Mouse (Mus musculus): Measurements from ENCODE around the gene Gm11060.

Gene Gm11060

DNA sequence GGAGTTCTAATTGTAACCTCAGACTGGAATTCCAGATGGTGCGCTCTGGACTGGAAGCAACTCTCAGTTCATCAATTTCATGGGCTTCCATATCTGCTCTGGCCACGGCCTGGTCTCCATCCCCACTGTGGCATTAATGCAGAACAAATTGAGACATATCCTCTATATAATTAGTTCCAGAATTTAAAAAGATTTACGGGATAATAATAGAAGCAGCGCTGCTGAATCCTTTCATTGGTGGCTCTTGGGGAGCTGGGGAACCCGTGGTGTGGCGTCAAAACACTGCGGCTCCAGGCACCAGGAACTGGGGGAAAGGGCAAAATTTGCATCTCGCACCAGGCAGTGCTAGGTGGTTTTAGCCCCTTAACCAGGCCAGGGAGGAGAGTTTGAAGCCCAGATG lies 30.4 kb downstream of the Gm11060 start:
- no peak for DNase-seq

DNA sequence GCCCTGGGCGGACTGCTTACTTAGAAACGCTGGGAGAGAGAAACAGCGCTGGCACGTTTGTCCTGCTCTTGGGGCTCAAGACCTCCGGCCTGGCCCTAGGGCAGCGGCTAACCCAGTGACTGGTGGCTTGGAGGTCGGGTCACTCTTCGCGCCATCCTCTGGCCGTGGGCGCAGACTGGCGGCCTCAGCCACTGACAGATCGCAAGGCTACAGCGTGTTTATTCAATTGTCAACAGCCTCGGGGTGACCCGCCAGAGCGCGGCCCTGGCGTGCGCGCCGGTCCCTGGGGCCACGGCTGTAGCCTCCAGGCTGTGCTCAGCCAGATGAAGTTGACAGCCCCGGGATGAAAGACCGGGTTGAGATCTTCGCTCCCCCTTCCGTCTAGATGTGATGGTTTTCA lies 31.1 kb downstream of the Gm11060 start:
- DNase-seq: no peak

DNA sequence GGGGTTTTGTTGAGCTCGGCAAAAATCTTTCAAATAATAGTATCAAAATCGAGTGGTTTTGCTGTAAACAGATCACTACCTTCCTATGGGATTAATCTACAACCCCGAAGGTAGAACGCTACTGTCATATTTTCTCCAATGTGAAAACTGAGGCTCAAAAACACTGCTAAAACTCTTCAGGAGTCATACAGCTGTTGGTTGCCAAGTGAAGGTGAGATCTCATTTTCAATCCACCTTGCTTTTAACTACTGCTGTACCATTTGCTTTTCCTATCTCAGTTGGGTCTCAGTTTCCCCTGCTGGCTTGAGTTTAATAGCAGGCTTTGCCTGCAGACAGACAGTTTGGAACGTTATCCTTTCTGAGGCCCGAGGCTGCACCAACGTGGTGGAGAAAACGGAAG lies 31.6 kb downstream of the Gm11060 start:
- DNase-seq: no peak

DNA sequence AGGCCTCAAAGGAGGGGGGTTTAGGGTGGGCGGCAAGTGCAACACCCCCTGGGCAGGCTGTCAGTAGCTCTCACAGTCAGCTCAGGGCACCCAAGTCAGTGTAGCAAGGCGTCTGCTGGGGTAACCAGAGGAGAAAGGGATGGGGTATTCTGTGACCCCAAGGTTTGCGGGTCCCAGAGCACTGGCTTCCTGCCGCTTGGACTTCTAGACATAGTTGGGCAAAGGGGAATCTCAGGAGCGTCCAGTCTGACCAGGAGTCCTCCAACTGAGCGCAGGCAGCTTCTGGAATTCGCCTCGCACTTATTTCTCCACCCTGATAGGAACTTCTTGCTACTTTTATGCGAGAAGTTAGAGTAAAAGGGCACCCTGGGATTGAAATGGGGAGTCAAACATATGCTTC lies 32.1 kb downstream of the Gm11060 start:
- DNase-seq: no peak

DNA sequence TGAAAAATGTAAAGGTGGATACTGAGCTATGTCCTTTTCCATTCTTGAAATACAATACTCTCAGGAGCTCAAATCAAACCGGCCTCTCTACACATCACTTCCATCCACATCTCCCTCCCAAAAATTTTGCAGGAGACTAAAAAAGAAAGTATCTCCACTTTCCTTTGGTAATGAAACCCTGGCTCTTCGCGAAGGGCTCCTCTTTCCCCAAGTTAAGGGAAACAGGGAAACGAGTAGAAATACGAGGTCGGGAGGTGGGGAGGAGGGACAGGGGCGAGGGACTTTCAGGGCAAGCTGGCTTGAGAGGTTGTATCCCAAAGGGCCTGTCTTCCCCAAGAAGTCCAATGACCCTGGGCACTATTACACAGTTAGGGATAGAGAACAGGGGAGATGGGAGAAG lies 32.6 kb downstream of the Gm11060 start:
- DNase-seq: no peak

DNA sequence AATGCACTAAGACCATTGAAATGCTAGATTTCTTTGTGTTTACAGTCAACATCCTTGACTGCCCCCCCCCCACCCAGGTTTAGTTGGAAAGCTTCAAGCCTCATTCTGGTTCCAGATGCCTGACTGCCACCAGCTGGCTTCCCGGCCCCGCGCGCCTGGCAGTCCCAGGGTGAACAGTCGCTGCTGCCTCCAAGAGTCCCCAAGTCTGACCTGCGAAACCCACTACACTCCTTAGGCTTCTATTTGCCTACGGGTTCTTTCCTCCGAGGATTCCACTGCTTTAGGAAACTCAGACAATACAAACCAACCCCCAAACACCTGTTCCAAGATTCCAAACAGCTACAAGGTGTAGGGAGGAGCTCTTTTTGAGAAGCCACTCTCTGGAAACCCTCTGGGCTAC lies 33.4 kb downstream of the Gm11060 start:
- no peak for DNase-seq

DNA sequence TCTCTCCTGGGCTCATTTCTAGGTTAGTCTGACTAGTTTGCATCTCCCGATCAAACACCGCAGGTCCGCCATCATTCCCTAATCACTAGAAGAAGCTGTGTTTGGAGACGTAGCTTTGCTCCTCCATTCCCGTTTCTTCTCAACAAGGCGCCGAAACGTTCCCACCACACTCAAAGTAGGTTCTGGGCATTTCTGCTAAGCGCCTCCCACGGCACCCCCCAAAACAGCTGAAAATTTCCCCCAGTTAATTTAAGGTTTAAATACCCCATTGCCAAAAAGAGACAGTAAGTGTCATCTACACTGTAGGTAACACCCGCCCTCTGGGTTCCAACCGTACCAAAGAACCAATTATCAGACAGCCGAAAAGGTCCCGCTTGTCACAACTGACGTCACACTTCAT lies 33.8 kb downstream of the Gm11060 start:
- no peak for DNase-seq

DNA sequence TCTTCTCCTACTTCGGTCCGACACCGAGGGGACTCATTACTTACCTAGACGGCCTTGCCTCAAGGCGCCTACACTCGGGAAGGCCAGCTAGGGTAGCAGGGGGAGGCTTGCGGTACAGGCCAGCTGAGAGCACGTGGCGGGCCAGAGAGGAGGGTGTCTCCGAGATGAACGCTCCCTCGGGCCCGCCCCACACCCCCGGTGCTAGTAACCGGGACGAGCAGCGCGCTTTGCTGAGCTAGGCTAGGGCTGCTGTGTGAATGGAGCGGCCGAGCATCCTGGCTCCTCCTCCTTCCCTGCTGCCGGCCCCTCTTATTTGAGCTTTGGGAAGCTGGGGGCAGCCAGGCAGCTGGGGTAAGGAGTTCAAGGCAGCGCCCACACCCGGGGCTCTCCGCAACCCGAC lies 34.5 kb downstream of the Gm11060 start, which contains the start of gene Wt1:
Wt1 (plus strand) TSS at position 251 of the 400 bp plus-strand sequence.
- peak; percentile 52 to 53 for DNase-seq

DNA sequence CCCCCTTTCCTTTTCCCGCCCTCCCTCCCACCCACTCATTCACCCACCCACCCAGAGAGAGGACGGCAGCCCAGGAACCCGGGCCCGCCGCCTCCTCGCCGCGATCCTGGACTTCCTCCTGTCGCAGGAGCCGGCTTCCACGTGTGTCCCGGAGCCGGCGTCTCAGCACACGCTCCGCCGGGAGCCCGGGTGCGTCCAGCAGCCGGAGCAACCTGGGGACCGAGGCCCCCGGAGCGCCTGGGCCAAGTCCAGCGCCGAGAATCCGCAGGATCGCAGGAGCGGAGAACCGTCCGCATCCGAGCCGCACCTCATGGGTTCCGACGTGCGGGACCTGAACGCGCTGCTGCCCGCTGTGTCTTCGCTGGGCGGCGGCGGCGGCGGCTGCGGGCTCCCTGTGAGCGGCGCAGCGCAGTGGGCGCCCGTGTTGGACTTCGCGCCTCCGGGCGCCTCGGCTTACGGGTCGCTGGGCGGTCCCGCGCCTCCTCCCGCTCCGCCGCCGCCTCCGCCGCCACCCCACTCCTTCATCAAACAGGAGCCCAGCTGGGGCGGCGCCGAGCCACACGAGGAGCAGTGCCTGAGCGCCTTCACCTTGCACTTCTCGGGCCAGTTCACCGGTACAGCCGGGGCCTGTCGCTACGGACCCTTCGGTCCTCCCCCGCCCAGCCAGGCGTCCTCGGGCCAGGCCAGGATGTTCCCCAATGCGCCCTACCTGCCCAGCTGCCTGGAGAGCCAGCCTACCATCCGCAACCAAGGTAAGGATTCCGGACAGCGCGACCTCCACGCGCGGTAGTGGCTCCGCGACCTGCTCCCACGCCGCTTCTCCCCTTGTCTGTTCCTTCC lies 35.1 kb downstream of the Gm11060 start:
- DNase-seq: peak; percentile 39 to 62

DNA sequence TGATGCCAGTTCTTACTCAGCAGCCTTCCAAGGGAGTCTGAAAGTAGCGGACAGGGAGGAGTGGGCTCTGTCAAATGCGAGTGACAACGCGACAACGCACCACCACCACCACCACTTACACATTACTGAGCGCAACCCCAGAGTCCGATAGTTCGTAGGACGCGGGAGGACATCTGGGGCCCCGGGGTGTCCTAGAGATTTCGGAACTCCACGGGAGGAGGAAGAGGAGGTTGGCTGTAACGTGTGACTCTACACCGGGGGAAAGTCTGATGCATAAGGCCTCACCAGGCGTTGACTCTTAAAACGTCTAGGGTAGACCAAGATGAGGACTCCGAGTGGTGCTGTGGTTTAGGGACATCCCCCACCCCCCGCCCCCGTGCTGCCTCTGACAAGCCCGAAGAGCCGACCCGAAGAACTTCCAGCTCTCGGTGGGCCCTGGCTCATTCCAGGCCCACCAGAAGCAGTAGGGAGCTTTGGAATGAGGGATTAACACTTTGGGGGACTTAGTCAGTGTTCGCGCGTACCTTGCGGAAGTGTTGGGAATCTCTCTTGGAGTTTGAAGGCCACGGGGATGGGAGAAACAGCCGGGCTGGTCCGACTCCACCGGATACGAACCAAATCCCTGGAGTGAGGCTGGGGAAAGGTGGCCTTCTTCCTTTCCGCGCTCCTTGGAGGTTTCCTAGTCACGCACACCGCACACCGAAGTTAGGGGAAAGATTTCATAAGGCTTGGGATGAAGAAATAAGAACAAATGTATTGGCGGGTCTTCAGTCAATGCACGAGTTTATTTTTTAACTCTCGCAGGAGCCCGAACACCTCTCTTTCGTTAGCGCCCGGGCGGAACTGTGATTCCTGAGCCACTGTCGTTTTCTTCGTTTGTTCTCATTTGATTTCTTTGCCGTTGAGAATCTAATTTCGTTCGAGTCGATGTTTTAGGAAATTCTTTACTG lies 36.0 kb downstream of the Gm11060 start:
- DNase-seq: no peak

DNA sequence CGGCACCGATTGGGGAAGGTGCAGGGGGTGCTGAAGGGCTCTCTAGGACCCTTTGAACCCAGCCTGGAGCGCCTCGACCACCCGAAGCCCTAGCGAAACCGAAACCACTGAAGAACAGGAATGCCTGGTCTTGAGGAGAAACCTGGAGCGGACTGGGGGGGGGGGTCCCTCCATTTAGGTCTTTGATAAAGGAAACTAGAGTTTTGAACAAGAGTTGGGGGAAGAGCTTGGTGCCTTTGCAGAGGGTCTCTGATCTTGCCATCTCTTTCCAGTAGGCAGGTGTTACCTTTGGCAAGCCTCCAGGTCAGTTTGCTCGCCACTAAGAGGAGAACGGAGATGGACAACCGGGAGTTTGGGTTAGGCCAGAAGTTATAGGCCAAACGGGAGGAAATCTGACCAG lies 36.7 kb downstream of the Gm11060 start:
- no peak for DNase-seq

DNA sequence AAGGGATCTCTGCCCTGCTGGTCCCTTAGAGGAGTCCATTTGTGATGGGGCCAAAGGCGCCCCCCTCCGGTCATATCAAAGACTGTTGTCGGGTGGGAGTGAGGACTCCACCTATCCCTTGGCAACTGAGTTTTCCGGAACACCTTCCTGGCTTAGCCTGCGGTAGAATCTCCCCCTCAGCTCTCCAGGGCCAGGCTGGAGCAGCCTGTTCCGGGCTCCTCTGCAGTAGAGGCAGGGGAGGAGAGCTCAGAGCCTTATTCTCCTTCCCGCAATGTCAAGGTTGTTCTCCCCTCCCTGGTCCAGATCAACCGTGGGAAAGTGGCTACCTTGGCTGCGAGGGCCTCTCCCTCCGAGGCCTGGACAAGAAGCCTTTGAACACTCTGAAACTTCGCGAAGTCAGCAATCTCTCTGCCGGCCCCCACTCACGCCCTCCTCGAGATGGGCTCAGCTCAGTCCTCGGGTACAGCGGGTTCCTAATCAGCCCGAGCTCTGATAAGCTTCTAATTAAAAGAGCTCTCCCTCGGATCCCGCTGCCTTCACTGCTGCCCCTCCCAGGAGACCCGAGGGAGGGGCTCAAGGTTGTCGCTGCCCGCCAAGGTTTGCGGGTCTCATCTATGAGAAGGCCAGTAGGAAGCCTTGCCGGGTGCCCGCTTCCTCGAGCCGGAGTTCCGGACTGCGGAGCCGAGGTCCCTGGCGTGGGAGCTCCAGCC lies 38.7 kb downstream of the Gm11060 start:
- DNase-seq: peak in 1 of 2 experiments; percentile 9

DNA sequence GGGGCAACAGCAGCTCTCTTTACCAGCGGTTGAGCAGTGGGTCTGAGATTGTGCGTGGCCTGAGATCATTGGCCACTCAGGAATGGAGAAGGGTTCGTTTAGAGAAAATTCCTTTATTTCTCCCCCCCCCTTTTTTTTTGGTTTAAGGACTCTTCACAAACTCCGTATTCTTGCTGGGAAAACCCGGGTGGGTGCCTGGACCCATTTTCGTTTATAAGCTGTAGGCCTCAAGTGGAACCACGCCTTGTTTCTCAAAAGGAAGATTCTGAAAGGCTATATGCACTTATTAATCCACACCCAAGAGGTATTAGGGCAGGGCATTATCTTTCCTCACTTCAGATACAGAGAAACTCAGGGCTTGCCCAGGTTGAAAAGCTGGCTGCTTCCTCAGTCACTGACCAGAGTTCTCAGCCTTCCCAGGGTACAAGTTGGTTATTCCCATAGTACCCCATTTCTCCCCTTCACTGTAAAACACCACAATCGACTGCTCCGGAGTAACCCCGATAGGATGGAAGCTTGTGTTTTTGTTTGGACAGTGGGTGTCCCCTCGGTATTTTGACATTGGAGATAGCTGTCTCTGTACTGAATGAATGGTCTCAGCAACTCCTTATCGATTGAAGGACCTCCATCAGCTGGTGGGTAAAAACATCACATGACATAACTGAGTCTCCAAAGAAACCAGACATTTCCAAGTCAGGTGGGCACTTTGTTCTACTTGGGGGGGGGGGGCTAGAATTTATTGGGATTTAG lies 39.4 kb downstream of the Gm11060 start:
- DNase-seq: no peak

DNA sequence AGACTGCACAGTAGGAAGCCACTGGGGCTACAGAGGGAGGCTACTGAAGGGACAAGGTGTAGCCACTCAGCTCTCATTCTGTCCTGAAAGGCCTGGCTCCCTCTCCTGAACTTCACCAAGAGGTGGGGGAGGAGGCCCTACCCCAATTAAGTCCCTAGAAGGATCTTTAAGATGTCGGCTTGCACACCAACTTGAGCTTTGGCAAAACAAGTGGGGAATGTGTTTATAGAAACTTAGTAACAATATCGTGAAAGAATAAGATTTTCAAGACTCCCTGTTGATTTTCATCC lies 39.9 kb downstream of the Gm11060 start:
- DNase-seq: no peak

DNA sequence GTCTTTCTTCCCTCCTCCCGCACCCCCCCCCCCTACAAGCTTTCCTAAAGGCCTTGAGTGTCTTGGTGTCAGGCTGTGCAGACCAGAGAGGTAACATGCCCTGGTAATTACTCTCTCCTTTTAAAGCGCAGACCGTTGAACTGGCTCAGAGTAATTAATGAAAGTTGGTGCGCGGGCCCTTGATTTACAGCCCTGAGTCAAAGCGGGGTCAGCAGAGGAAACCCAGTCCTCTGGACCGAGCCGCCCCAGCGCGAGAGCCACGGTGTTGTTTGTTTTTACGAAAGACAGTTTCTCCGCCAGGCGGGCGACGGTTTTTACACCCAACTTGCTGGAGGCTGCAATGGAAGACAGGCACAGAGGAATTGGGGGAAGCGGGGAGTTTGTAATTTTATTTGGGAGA lies 40.5 kb downstream of the Gm11060 start:
- DNase-seq: peak in 1 of 2 experiments; percentile 13

DNA sequence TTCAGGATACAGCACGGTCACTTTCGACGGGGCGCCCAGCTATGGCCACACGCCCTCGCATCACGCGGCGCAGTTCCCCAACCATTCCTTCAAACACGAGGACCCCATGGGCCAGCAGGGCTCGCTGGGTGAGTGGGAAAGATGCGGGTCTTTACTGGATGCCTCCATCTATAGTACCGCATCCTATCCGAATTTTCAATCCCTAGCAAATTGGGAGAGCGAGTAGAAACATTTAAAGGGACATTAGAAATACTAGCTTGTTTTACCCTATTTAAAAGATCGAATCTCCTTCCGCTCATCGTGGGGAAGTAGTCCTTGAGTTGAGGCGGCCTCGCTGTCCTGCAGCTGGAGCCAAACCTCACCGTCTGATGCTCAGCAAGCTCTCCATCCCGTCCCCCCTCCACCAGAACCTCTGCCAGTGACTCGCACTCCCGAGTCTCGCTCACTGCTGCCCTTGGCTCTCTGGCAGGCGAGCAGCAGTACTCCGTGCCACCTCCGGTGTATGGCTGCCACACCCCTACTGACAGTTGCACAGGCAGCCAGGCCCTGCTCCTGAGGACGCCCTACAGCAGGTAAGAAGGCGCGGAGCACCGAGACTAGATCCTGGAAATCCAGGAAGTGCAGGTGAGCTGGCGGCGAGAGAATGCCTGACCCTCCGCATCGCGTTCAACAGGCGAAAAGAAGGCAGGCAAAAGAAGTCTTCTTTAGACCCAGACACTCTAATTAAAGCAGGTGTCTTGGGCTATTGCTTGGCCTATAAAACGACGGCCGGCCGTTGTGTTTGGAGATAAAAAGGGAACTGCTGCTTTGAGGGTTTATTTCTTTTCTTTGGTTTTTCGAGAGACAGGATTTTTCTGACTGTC lies 41.3 kb downstream of the Gm11060 start:
- no peak for DNase-seq

DNA sequence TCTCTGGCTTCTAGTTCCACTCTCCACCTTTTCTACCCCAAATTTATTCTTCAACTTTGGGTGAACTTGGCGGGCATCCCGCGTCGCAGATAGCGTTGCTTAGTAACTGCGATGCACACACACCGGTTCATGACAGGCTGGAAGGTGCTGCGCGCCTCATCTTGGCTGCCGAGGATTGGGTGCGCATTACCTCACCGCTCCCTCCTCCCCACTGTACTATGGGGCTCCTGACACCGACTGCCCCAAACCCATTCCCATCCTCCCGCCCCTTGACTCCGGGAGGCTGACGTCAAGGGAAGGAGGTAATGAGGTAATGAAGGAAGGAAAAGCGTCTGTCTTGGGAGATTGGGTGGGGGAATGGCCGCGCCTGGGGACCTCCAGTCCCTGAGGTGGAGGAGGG lies 42.5 kb downstream of the Gm11060 start:
- DNase-seq: no peak

DNA sequence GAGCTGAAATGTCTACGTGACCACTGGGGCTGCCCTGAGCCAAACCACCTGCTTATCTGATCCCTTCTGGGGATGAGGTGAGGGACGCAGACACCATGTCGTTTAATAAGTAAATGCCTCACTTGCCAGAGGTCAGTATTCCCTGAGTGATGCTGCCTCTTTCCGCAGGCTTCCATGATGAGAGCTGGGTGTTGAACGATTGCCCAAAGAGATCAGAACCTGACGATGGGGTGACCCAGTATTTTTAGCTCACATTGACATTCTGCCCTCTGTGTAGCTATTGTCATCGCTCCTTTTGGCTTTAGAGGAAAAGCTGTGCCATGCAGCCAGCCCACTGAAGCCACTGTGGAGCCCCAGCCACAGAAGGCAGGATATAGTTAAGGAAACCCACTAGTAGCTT lies 47.7 kb downstream of the Gm11060 start:
- DNase-seq: no peak

DNA sequence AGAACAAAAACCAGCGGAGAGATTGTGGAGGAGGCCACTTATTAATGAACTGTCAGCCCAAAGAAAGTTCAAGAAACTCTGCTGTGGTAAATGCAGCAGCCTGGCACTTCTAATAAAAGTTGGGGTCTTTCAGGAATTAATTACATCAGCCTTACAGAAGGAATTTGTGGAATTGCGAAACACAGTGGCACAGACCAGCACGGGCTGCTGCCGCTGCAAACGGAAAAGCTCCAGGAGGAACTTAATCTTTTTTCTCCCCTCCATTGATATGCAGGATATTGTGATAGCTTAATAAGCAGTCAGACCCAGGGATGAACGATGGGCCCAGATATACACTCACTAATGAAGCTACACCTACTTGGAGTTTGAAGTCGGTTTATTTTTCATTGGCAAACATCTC lies 49.6 kb downstream of the Gm11060 start:
- no peak for DNase-seq
